Mouse (Mus musculus) gastrocnemius, adult 18-20 months (tissue): ENCODE results near the gene Ptgr1. TPM values are rescaled to one million over a fixed set of nuclear protein-coding genes. Genes with fewer than 3 reads are reported as not detected.
A peak's percentile ranks its signal among the peaks of the same experiment; 100 is the strongest.

Experiments used
- DNase-seq: peaks from one replicate; pipeline ENCODE4 v3.0.0; 2021; ENCODE audit warnings: low spot score
- total RNA-seq, 2 experiments: library from RNA; stranded (reverse); gene quantifications; 2 replicates each; pipeline ENCODE4 v1.2.3; 2021

Ptgr1 gene
- total RNA-seq, 2 experiments from 2014 or later, result 0.80 to 0.90 TPM

- no peak for DNase-seq
Observed at GRCm38 (mm10) chr4:58992195-58992594, 5.3 kb upstream of the Ptgr1 start.

- no peak for DNase-seq
Observed at GRCm38 (mm10) chr4:58990609-58991434, 3.9 kb upstream of the Ptgr1 start.

- no peak for DNase-seq
Observed at GRCm38 (mm10) chr4:58989303-58989898, 2.5 kb upstream of the Ptgr1 start.

DNA sequence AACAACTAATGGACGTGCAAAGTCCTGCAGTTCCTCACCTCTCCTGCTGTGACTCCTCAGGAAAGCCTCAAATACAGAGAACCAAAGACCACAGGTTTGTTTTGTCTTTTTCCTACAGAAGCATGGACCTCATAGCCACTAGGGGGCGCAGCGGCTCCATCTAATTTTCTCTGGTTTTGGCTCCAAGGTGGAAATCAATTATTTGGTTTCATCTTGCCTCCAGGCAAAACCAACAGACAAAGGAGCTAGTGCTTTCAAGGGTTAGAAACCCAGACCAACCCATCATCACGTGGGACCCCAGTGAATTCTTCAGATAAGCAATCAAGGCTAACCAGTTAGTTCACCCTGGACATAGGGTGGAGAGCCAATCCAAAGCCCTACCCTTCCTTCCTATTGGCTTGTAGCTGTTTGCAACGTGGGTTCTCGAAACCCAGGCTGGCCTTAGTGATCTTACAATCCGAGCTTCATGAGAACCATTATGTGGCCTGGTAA is 1.7 kb downstream of the Ptgr1 start:
- peak; percentile 64 for DNase-seq

- DNase-seq, result no peak
Observed at GRCm38 (mm10) chr4:58982806-58983205, 4.1 kb downstream of the Ptgr1 start.

GRCm38 (mm10) chr4:58981421-58981820 is 5.5 kb downstream of the Ptgr1 start:
- no peak for DNase-seq

DNA sequence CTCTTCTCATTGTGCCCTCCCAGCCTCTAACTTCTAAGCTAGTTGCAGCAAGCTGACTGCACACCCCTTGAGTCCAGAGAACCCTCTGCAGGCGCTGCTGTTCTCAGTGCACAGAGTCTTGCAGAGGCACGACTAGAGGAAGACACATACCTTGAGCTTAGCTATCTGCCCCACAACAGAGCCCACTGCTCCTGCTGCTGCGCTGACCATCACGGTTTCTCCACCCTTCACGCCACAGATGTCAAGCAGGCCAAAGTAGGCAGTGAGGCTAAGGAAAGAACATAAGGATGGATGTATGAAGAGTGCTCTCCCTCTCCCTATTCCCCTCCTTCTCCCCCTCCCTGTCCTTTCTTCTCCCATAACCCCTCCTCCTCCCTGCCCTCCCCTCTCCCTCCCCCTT is 11.2 kb downstream of the Ptgr1 start:
- DNase-seq, result no peak

DNA sequence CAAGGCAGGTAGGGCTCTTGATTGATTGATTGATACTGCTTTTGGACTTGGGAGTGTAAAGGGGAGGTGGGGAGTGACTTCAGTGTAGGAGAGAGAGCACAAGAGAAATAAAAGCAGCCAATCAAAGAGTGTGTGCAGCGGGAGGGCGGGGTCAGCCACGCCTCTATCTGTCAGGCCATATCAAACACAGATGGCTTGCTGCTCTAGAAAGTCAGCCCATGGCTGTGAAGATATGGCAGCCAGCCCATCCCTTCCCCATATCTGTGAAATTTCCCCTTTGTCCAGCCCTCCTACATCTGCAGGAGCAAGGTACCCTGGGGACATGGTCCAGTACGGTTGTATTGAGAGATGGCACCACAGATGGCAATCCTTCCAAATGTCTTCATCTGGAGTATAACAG is 16.2 kb downstream of the Ptgr1 start:
- DNase-seq, result no peak

DNA sequence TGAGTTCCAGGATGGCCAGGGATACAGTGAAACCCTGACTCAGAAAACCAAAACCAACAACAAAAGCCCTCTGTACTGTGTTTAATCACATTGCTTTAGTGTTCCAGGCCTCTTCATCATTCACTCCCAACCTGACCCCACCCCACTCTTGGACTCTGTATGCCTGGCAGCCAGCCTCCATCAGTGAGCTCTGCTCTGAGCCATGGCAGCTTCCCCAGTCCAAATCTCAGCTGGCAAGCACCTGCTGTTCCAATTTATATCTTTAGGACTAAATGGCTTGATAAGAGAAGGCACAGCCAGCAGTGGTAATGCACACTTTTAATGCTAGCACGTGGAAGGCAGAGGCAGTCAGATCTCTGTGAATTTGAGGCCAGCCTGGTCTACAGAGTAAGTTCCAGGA is 21.8 kb downstream of the Ptgr1 start:
- DNase-seq, result no peak

DNA sequence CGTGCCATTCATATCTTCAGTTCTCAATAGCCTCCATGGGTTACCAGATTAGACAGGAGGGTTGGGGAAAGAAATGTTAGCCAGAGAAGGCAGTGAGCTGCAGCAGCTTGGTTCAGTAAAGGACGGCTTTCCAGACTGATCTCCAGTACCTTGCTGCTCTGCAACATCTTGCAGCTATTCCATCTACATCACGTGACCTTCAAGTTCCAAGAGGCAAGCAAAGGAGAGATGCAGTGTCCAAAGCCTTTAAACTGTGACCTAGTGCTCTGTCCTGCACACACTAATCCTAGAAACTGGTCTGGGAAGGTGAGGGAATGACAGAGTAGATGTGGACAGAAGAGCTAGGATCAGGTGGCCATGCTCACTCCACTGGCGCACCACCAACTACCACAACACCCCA is 23.6 kb downstream of the Ptgr1 start:
- no peak for DNase-seq

DNA sequence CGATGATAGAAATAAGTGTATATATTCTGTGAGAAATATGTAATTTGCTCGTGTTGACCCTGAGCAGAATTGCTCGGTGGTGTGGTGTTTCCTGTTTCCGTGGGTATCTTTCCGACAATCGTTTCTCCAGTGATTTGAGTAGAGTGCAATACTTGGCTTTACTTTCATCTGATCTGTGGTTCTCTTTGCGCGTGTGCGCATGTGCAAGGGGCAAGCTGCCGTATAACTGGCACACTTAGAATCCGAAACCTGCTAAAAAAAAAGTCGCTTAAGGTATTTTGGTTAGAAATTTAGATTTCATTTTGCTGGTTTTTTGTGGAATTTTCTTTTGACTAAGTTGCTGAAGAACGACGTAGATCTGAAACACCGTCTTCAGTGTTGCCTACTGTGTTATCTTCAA is 25.2 kb downstream of the Ptgr1 start:
- no peak for DNase-seq

- no peak for DNase-seq
Observed at GRCm38 (mm10) chr4:58952630-58953029, 34.3 kb downstream of the Ptgr1 start.

- DNase-seq, result no peak
Observed at GRCm38 (mm10) chr4:58948391-58948790, 38.5 kb downstream of the Ptgr1 start.

DNA sequence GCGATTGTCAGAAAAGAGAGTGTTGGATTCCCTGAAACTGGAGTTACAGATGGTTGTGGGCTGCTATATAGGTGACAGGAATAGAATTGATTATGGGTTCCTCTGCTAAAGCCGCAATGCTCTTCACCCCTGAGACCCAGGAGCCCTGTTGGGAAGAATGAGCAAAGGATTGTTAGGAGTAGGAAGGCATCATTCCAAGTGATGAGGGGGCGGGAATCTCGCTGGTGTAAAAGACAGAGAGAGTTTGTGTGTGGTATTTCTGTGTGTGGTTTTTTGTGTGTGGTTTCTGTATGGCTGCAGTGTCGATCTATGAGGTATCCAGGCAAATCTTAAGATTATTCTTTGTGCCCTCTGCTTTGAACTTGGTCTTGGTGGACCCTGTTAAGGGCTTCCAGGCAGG is 42.2 kb downstream of the Ptgr1 start:
- DNase-seq, result no peak

DNA sequence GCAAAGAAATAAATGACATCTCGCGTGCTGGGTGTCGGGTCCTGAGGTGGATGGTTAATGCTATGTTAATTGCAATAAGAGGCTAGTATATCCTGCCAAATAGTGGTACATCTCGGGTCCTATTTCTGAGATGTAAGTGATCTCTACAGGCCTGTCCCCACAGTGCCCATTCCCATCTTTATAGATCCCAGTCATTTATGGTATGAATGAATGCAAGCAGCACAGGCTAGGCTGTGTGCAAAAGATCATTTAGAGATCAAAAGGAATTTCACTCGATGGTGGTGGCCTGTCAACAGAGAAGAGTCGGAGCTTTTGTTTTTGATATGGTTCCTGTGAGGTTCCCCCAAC is 42.7 kb downstream of the Ptgr1 start:
- no peak for DNase-seq

DNA sequence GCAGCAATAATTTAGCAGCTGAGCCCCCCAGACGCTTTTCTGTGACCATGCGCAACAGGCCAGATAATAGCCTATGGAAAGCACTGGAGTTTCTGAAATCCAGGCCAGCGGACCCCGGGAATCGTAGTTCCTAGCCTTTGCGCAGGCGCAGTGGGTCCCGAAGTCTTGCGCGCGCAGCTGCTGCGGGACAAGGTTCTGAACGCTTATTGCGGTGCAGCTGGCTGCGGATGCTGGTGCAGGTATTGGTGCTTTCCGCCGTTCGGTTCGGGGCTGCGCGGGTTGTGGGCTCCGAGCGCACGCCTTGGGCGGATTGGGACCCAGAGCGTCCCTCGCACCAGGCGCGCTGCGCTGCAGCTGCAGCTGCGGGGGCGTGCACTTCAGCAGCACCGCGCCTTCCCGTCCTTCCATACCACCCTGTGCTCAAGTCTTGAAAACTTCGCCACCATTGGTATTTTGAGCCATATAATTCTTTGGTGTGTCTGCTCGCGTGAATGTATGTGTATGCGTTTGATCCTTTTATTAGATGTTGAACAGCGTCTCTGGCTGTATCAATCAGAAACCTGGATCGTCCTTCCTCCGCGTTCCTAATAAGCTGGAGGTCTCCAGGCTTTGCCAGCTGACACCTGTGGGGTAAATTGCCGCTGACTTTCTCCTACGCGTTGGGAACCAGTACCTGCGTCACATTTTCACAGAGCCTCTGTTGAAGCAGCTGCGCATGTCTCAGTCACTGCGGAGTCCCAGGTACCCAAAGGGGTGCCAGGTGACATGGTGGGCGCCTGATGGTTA is 43.3 kb downstream of the Ptgr1 start, which contains the start of gene Zkscan16:
Gene Zkscan16 (plus strand): TSS at position 209 of the 786 bp plus-strand sequence.
- peak; percentile 61 for DNase-seq

DNA sequence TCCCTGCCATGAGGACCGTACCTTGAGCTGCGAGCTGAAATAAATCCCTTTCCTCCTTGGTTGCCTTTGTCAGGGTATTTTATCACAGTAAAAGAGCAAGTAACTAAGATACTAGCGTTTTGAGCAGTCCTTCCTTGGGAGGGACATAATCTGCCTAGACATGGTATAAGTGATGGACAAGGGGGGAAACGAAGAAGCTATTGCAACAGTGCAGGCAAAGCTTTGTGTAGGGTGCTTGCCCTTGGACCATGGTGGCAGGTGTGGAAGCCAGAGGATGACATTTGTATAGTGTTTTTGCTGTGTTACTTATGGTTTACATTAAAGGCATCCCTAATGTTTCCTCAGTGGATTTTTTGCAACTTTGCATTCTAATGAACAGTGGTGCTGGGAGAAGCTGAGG is 44.0 kb downstream of the Ptgr1 start:
- DNase-seq, result no peak

DNA sequence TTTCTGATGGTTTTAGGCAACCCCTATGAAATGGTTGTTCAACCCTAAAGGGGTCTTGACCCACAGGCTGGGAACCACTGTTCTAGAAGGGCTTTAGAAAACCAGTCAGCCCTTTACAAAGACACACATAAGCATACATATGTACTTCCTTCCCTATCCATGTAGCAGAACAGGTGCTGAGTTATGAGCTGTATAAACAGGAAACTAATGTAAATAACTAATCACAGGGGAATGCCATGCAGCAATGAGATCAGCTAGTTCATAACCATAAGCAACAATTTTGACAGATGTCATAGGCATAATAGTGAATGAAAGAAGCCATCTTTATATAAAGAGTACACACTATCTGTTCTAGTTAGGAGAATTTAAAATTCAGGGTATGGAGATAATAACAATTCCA is 45.3 kb downstream of the Ptgr1 start:
- no peak for DNase-seq

GRCm38 (mm10) chr4:58935846-58936245 is 51.1 kb downstream of the Ptgr1 start:
- DNase-seq, result no peak

GRCm38 (mm10) chr4:58934746-58935476 is 52.0 kb downstream of the Ptgr1 start:
- DNase-seq, result peak; percentile 79

DNA sequence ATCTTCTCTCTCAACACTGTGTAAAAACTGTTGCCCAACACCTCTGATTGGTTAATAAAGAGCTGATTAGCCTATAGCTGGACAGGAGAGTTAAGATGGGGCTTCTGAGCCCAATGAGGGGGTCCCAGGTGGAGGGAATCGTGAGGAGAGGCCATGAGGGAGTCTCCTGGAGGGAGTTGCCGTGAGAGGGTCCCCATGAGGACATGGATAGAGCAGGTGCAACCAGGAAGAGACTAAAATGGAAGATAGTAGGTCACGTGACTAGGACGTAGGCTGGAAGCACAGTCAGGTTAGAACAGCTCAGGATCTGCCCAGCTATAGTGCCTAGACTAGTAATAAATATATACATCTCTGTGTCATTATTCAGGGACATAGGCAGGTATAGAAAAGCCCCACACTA is 52.6 kb downstream of the Ptgr1 start:
- DNase-seq, result no peak

- DNase-seq, result no peak
Observed at GRCm38 (mm10) chr4:58932541-58932940, 54.4 kb downstream of the Ptgr1 start.
